Mouse (Mus musculus) left cerebral cortex, adult 18-20 months (tissue): ENCODE results near the gene Swsap1. TPM values are rescaled to one million over a fixed set of nuclear protein-coding genes. Genes with fewer than 3 reads are reported as not detected.
A peak's percentile ranks its signal among the peaks of the same experiment; 100 is the strongest.

Experiments used
- DNase-seq, 2 experiments: peaks; one replicate each; pipeline ENCODE4 v3.0.0; 2021 to 2022; ENCODE audit warnings: low spot score in 2 of 2, mixed read lengths in 1 of 2
- total RNA-seq, 2 experiments: library from RNA; stranded (reverse); gene quantifications; 2 replicates each; pipeline ENCODE4 v1.2.3; 2021

The Swsap1 gene
- total RNA-seq, 2 experiments from 2014 or later: 13.1 to 14.1 TPM

DNA sequence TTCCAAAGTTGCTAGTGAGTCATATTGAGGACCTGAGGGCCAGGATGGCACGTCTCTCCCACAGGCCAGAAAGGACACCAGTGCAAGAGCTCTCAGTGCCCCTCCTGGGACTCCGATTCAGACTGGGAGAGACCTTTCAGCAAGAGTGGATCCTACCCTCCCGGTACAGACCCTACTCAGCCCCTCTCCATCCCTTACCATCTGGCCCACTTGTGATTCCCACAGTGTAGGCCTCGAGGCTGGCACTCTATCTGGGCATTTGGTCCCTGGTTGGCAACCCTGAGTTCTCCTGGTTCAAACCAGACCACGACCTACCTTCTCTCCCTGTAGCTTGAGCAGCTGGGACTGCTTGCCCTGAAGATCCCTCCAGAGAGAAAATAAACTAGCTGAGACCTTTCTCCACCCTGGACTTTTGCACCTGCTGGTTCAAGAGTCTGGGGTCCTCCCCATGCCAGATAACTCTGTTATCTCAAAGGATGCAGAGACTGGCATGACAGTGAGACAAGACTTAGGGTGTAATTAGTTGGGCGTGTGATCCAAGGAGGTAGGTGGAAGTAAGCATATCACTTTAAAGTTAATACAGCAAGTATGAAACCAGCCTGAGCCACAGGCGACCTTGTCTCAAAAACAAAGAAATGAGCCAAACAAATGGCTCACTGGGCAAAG lies 20.0 kb upstream of the Swsap1 start:
- no peak for DNase-seq

DNA sequence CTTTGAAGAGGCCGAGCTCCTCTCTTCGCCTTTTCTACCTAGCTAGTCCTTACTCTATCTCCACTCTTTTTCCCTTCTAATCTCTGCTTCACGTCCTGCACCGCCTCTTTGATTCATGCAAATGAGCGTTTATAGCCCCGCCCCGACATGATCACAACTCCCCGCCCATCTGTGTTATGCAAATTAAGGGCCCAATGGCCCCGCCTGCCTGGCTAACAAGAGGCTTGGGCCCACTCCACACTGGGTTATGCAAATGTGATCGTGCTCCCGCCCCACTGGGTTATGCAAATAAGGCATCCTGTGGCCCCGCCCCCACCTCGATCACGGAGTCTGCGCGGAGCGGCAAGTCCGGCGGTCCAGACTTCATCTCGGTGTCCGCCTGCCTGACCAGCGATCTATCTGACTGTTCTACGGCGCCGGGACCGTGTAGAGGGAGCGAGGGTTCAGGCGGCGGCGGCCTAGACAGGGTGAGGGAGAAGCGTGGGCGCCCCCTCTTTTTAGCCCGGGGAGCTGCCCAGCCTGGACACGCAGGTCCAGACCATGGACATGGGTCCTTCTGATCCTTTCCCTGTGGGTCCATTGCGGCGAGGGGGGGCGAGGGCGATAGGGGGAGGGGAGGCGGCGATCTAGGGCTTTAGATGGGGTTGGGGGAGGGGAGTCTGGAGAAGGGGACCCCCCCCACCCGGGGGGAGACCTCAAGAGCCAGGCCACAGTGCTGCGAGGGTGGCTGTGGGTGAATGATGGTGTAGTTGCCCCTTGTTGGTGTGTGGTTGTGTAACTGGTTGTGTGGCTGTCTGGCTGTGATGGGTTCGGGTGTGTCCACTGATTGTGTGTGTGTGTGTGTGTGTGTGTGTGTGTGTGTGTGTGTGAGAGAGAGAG lies 18.6 kb upstream of the Swsap1 start, which contains the start of gene Plppr2:
Gene Plppr2, plus strand, starts transcription at position 342 of the 879 bp plus-strand sequence.
- DNase-seq: peak; percentile 98

DNA sequence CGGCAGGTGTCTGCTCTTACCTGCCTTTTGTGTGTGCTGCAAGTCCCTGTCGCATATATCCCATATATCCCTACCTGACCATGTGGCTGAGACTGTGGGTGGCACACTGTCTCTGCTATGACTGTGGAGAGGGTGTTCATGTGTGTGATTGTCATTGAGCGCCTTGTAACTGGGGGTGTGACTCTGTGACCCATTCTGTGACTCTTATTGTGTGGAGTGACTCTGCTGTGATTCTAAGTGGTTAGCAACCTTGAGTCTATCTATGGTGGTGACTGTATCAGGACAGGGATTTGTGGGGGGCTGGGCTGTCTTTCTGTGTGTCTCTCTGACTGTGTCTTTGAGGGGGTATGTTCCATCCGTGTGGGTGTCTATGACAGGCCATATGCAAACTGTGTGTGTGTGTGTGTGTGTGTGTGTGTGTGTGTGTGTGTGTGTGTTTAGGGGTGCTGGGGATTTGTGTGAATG lies 17.8 kb upstream of the Swsap1 start:
- DNase-seq: peak in 1 of 2 experiments; percentile 52

DNA sequence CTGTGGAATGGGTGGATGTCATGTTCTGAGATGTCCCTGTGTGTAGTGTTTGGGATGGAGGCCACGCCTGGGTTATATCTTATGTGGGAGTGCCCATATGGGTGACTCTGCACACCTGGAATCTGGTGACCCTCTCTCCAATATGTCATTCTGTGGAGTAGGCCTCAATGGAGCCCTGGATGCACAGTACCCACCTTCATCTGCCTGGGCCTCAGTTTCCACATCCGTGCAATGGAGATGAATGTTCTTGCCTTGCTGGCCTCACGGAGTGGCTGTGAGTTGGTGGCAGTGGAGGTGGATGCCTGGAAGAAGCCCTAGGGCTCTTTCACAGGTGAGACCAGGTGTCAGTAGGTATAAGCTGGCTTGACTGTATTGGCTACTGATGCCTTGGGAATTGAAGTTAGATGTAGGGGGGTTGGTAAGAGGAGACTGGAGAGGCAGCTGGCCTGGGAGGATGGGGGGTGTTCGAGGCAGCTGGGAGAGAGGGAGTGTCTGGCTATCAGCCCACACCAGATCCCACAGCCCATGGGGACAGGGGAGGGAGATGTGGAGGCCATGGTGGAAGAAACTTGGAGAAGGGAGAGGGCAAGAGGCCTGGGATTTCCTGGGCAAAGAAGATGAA lies 17.2 kb upstream of the Swsap1 start:
- no peak for DNase-seq

DNA sequence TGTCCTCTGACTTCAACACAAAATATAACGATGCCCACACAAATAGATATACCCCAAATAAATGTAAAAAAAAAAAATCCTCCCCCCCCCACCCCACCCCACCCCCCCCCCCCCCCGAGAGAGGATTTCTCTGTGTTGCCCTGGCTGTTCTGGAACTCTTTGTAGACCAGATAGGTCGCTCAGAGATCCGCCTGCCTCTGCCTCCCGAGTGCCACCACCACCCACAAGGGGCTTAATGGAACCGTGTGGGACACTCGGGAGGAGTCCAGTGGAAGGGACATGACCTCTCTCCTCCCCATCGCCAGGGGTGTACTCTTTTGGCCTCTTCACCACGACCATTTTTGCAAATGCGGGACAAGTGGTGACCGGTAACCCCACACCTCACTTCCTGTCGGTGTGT lies 12.5 kb upstream of the Swsap1 start:
- DNase-seq: no peak

DNA sequence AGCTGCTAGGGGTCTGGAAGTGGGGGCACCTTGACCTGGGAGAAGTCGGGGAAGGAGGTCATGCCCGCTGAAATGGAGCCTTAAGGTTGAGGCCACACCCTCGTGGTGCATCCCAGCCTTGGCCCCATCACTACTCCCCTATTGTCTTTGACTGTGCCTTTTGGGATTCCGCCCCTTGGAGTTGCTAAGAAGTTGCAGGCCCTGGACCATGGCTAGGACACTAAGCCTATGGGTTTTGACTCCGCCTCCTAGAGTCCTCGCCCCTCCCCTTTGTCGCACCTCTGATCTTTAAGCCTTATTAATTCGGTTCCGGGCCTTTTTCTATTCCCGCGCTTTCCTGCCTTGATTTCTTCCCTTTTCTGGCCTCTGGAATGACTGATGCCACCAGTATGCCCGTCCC lies 11.9 kb upstream of the Swsap1 start:
- no peak for DNase-seq

DNA sequence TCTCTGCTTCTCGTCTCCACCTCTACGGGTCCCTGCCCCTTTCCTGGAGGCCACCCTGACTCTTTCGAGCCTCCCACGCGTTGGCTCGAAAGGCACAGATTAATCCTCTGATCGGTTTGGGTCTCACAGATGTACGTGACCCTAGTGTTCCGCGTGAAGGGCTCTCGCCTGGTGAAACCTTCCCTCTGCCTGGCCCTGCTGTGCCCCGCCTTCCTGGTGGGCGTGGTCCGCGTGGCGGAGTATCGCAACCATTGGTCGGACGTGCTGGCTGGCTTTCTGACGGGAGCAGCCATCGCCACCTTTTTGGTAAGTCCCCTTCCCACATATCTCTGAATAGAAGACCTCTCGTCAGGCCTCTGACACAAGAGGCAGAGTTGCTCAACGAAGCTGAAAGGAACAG lies 11.3 kb upstream of the Swsap1 start:
- DNase-seq: no peak

DNA sequence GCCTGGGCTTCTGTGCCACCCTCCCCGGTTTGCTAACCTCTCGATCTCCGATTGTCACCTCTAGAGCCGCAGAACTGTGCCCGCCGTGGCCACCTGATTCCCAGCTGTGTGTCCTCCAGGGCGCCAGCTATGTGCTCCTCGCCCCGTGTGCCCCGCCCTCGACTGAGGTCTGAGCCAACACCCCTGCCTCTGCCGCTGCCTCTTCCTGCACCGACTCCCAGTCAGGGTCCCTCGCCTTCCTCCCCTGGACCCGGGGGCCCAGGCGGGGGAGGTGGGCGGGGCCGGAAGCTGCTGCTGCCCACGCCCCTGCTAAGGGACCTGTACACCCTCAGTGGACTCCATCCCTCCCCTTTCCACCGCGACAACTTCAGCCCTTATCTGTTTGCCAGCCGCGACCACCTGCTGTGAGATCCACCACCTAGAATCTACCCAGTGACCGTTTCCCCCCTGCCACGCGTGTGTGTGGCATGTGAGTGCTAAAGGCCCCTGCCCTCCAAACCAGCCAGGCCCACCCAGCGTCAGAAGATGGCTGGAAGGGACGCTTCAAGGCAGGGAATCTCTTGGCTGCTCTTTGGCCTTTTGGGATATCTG lies 7.9 kb upstream of the Swsap1 start:
- no peak for DNase-seq

DNA sequence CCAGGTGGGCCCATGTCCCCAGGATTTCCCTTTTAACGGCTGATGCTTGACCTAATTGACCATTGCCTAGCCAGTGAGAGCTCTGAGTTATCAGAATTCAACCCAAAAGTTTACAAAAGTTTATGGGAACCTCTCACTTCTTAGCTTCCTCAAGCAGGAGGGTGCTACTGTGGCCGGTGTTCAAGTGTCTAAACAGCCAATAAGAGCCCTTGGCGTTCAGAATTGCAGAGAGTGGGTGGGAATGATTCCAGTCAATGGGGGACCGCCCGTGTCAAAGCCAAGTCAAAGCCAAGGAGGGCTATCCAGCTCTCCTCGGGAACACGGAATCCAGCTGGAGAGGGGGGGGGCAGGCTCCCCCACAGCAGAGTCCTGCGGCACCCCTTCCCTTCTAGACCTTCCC lies 7.4 kb upstream of the Swsap1 start:
- DNase-seq: no peak

DNA sequence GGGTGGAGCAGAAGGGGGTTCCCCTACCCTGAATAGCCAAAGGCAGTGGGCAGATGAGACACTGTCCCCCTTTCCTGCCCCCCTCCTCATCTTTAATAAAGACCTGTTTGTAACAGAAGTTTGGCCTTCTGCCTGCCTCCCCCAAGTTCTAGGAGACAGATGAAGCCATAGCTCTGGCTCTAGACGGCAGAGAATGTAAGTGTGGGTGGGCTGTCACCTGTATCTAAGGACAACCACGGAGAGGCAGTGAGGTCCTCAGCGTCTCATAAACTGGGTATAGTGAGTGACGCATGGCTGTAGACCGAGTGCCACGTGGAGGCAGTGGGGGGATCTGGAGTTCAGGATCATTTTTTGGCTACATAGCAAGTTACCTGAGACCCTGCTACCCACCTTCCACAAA lies 6.8 kb upstream of the Swsap1 start:
- DNase-seq: no peak

DNA sequence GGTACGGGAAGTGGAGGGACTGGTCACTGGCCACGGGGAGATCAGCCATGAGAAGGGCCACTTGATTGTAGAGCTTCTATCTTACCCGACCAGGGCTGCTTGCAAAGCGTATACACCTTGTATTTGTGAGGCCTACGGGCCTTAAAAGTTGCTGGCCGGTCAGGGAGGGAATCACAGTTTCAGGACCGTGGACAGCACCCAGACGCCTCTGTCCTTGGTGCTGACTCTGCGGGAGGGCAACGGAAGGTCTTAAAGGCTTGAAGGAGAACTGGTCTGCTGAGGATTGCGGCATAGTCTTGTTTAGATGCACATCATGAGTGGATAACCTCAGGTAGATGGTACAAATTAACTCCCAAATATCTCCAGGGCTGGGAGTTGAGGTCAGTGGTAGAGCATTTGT lies 5.2 kb upstream of the Swsap1 start:
- no peak for DNase-seq

DNA sequence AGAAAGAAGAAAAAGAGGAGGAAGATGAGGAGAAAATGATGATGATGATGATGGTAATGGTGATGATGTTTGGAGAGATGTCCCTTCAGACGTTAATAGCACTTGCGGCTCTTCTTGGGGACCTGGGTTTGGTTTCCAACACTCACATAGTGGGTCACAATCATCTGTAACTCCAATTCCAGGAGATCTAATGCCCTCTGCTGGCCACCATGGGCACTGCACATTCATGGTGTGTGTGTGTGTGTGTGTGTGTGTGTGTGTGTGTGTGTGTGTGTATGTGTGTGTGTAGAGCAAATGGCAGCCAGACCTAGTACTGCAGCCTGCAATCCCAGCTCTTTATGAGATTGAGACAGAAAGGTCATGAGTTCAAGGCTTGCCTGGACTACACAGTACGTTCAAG lies 3.6 kb upstream of the Swsap1 start:
- DNase-seq: no peak

DNA sequence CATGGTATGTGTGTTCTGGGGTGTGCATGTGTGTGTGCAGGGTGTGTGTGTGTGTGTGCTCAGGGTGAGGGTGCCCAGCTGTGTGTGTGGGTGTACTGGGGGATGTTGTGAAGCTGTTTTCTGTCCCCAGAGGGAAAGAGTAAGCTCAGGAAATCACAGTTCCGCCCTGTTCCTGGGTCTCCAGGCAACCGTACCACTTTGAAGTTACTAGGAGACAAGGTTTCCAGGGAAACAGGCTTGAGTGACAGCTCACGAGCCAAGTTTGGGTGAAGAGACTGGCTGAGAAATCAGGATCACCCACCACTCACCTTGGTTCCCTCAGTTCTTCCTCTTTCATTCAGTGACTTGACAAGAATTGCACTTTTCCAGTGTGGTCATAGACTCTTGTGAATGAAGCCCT lies 2.0 kb upstream of the Swsap1 start:
- peak in 1 of 2 experiments; percentile 66 for DNase-seq

DNA sequence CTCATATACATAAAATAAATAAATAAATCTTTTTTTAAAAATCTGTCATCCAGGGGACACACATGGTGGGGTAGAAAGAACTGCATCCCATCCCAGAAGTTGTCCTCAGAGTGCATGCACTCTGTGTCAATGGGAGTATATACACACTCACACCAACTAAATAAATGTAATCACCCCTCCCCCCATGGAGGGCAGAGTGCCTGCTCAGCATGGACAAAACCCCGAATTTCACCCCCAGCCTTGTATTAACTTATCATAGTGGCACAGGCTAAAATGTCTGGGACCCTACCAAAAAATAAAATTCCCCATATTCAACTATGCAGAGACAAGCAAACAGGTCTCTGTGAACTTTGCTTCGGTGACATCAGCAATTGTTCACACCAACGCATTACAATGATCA lies 920 bp upstream of the Swsap1 start:
- DNase-seq: no peak

DNA sequence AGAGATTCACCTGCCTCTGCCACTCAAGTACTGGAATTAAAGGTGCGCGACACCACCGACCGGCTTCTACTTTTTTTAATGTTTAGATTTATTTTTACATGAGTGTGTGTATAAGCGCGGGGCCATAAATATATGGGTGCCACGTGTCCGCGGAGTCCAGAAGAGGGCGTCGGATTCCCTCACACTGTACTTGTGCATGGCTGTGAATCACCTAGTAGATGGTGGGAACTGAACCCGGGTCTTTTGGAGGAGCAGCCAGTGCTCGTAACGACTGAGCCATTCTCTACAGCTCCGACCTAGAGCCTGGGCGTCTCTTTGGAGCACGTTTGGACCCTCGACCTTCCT lies 358 bp upstream of the Swsap1 start:
- DNase-seq: no peak

DNA sequence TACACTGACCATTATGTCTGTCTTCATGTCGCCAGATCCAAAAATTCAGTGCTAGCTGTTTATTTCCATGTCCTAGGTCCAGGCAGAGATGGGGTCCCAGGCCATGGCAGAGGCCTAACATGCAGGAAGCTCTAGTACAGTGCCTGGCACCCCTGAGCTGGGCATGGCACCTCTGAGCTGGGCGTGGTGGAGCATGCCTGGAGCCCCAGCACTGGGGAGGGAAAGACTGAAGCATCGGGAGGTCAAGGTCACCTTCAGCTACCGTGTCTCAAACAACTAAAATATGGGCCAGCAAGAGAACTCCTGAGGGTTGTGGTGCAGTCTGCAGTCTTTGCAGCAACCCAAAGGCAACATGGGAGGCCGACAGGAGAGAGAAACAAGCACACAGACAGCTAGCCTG lies 2.8 kb downstream of the Swsap1 start:
- no peak for DNase-seq

DNA sequence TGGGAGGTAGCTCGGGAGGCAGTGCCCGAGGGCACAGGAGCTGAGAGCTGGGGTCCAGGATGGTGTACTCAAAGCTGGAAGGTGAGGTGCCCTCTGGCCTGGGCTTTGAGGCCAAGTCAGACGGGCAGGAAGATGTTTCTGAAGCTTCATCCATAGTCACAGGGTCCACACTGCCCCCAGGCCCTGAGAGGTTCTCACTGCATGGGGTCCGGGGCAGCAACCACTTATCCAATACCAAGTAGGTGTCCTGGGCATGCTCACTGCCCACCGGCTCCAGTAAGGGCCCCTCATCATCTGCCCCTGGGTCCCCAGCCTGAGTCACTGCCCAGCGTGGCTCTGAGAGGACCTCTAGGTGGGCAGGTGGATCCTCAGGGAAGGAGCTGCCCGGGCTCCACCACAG lies 3.7 kb downstream of the Swsap1 start:
- DNase-seq: no peak

DNA sequence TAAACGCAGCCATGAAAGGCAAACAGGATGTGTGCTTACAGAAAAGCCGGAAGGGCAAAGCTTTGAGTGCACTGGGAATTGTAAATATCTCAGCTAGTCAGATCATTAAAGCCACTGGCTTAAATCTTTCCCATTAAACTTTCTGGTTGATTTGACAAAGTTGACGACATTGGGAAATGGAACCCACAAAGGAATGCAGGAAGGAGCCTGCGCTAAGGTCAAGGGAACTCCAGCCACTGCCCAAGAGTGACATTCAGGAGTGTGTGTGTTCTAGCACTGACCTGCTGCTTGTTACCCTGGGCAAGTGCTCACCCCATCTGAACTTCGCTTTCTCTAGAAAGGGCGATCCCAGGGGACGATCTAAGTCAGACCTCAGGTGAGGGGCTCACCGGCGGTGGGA lies 4.6 kb downstream of the Swsap1 start:
- DNase-seq: no peak

DNA sequence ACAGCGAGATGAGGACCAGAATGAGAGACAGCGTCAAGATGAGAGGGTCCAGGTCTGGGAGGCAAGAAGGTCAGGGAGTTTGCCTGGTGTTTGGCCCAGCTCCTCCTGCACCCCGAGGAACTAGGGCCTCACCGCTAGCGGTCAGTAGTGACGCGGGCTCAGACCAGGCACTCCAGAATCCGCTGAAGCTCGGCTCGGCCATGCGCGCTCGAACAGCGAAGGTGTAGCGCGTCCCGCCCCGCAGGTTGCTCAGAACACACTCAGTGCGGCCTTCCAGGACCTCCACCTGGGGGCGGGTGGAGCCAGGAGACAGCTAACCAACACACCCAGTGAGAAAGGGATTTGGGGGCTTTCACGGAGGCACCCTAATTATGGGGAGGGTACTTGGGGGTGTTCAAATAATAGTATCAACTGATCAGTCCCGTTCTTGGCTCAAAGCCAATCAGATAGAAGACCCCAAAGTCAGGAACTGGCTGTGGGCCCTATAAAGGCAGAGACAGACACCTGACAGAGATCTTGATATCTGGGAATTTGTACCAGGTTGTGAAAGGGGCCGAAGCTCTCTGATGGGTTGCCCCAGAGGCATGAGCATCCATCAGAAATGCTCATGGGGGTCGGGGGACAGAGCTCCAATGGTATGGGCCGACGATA lies 5.1 kb downstream of the Swsap1 start:
- no peak for DNase-seq

DNA sequence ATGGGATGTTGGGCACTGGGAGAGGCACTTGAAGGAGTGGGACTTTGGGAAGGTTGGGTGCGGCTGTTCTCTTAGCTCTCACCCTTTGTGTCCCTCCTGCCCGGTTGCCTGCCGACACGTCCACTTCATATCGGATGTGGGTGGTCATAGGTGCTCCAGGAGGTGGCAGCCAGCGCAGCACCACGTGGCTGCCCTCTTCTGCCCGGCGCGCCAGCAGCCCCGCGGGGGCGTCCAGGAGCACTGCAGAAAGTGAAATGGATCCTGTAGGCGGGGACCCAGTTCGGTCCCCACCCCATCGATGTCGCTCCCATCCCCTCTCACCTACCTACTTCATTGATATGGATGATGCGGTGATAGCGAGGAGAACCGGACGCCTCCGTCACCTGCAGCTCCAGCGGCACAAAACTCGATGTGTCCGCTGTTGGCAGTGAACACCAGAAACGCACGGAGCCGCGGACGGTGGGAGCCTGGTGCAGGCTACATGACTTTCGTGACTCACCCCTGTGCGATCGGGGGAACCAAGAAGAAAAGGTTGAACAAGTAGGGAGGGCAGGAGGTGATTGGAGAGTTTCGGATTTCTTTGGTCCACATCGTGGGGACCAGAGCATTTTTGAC lies 5.9 kb downstream of the Swsap1 start:
- DNase-seq: no peak

DNA sequence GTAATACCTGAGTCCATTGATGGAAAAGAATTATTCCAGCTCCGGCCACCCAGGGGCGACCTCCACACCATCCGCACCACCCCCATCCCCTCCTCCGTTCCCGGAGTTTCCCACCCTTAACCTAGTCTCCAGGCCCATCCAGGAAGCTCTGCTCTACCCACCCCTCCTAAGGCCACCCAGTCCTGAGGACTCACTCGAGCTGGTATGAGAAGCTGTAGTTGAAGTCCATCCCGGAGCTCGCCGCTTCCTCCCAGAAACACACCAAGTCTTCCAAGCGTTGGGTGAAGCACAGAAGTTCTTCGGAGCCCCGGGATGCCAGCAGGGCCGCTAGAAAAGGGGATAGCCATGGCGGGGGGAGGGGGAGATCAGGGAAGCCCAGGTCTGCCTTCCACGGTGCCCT lies 6.5 kb downstream of the Swsap1 start:
- no peak for DNase-seq
